In genomic region chr13:92671727-92672126, GRCm38 (mm10) we compare ENCODE assay signal across 24 mouse cellular contexts.
DNase-seq lines count a peak whose midpoint lies in the region; ATAC-seq and TF ChIP-seq lines count a peak whose summit lies in the region.
"Had no signal": no experiment of that assay in that cellular context is flagged by ENCODE, and none has a peak within 500 bp of the region (broad histone marks: within the 10 kb centered on the region; RNA-seq: fewer than 3 reads in every experiment).

No protein-coding gene starts in this region.

- no peak overlapping the region for H3K27ac ChIP-seq in midbrain, embryonic 11.5 days (ENCODE audit: low read depth, low read length)
- no peak overlapping the region for H3K27ac ChIP-seq in midbrain, postnatal 0 days (ENCODE audit: low read depth, low read length)
- H3K27ac ChIP-seq in liver, embryonic 11.5 days (ENCODE audit: low read depth, low read length): no peak overlapping the region
- H3K27ac ChIP-seq: embryonic facial prominence, embryonic 15.5 days; forebrain, embryonic 10.5 days; heart, embryonic 10.5 days; heart, embryonic 15.5 days; hindbrain, embryonic 10.5 days; hindbrain, embryonic 14.5 days had no signal

- no peaks in the 10 kb centered on the region for H3K9me3 ChIP-seq in midbrain, embryonic 11.5 days (ENCODE audit: control insufficient read depth, low read length)
- no peaks in the 10 kb centered on the region for H3K9me3 ChIP-seq in midbrain, postnatal 0 days (ENCODE audit: low read length)
- H3K9me3 ChIP-seq in liver, embryonic 11.5 days (ENCODE audit: control insufficient read depth, low read length): no peaks in the 10 kb centered on the region
- H3K9me3 ChIP-seq: embryonic facial prominence, embryonic 15.5 days; forebrain, embryonic 10.5 days; heart, embryonic 10.5 days; heart, embryonic 15.5 days; hindbrain, embryonic 10.5 days had no signal

- H3K4me3 ChIP-seq in midbrain, embryonic 11.5 days (ENCODE audit: low read depth, low read length): no peak overlapping the region
- no peak overlapping the region for H3K4me3 ChIP-seq in midbrain, postnatal 0 days (ENCODE audit: low read depth, low read length)
- no peak overlapping the region for H3K4me3 ChIP-seq in liver, embryonic 11.5 days (ENCODE audit: low read depth, low read length)
- H3K4me3 ChIP-seq: embryonic facial prominence, embryonic 15.5 days; erythroblast, embryonic 14.5 days; forebrain, embryonic 10.5 days; heart, embryonic 10.5 days; heart, embryonic 15.5 days; hindbrain, embryonic 10.5 days had no signal

- H3K9ac ChIP-seq in midbrain, embryonic 11.5 days (ENCODE audit: low read length): no peak overlapping the region
- no peak overlapping the region for H3K9ac ChIP-seq in midbrain, postnatal 0 days (replicated peaks; ENCODE audit: low read length, poor library complexity, severe bottlenecking)
- H3K9ac ChIP-seq in liver, embryonic 11.5 days (ENCODE audit: low read depth, low read length): no peak overlapping the region
- H3K9ac ChIP-seq: embryonic facial prominence, embryonic 15.5 days; heart, embryonic 15.5 days; hindbrain, embryonic 14.5 days had no signal

- H3K4me1 ChIP-seq in midbrain, embryonic 11.5 days (ENCODE audit: control insufficient read depth, insufficient read depth, low read length): no peaks in the 10 kb centered on the region
- H3K4me1 ChIP-seq in midbrain, postnatal 0 days (ENCODE audit: insufficient read depth, low read length): no peaks in the 10 kb centered on the region
- H3K4me1 ChIP-seq in liver, embryonic 11.5 days (replicated peaks; ENCODE audit: control insufficient read depth, insufficient read depth, low read length): peaks cover 19% of the 10 kb centered on the region

- peak; percentile 77 for DNase-seq in midbrain, embryonic 11.5 days (ENCODE audit: low spot score, missing footprints)
- DNase-seq in midbrain, postnatal 0 days (ENCODE audit: low spot score): no peak
- DNase-seq in CD4-positive, CD25-positive, alpha-beta regulatory T cell, adult 2 months (ENCODE audit: low read depth, low spot score): peak; percentile 27
- DNase-seq in naive thymus-derived CD4-positive, alpha-beta T cell, adult 2 months (ENCODE audit: low read depth): peak; percentile 37
- DNase-seq in liver, embryonic 11.5 days (ENCODE audit: low spot score): no peak
- no peak for DNase-seq in lung, postnatal 36 days
- DNase-seq: adrenal gland, adult 2 months; adrenal gland, postnatal 36 days; cerebellum, adult 2 months; cerebellum, postnatal 10 days; embryo, embryonic 11 days; gastrocnemius, postnatal 10 days; heart, adult 18-20 months had no signal

- H3K4me2 ChIP-seq in midbrain, embryonic 11.5 days: no peak overlapping the region
- no peak overlapping the region for H3K4me2 ChIP-seq in midbrain, postnatal 0 days (ENCODE audit: low read depth, low read length, poor library complexity, severe bottlenecking)
- H3K4me2 ChIP-seq in liver, embryonic 11.5 days: no peak overlapping the region
- H3K4me2 ChIP-seq: embryonic facial prominence, embryonic 15.5 days; heart, embryonic 15.5 days; hindbrain, embryonic 14.5 days had no signal

- H3K27me3 ChIP-seq in midbrain, embryonic 11.5 days (ENCODE audit: control insufficient read depth, insufficient read depth, low read length): no peaks in the 10 kb centered on the region
- H3K27me3 ChIP-seq in midbrain, postnatal 0 days (ENCODE audit: insufficient read depth, low read length): no peaks in the 10 kb centered on the region
- no peaks in the 10 kb centered on the region for H3K27me3 ChIP-seq in liver, embryonic 11.5 days (replicated peaks; ENCODE audit: control insufficient read depth, insufficient read depth, low read length)
- H3K27me3 ChIP-seq: CH12.LX; embryonic facial prominence, embryonic 15.5 days; heart, embryonic 15.5 days; Patski had no signal

- no peaks in the 10 kb centered on the region for H3K36me3 ChIP-seq in midbrain, embryonic 11.5 days (ENCODE audit: control insufficient read depth, insufficient read depth, low read length)
- H3K36me3 ChIP-seq in midbrain, postnatal 0 days (ENCODE audit: insufficient read depth, low read length): no peaks in the 10 kb centered on the region
- H3K36me3 ChIP-seq in liver, embryonic 11.5 days (ENCODE audit: control insufficient read depth, insufficient read depth, low read length): no peaks in the 10 kb centered on the region
- H3K36me3 ChIP-seq: embryonic facial prominence, embryonic 15.5 days; forebrain, embryonic 10.5 days; heart, embryonic 10.5 days; heart, embryonic 15.5 days; hindbrain, embryonic 10.5 days had no signal

- WGBS in midbrain, embryonic 11.5 days: 88% methylated on average over 1 of the region's 1 CpGs
- 71% methylated on average over 1 of the region's 1 CpGs for WGBS in midbrain, postnatal 0 days
- 85% methylated on average over 1 of the region's 1 CpGs for WGBS in liver, embryonic 11.5 days

- ATAC-seq in midbrain, embryonic 11.5 days (ENCODE audit: low FRiP score): no peak
- no peak for ATAC-seq in midbrain, postnatal 0 days (ENCODE audit: low FRiP score)
- ATAC-seq in activated CD4-positive, CD25-positive, alpha-beta regulatory T cell, adult 4 months: peak; percentile 53
- ATAC-seq in liver, embryonic 11.5 days (replicated peaks; ENCODE audit: low FRiP score): no peak
- ATAC-seq: forebrain, embryonic 14.5 days; Patski had no signal

- no peak for TF ChIP-seq CTCF in midbrain, postnatal 0 days (IDR thresholded peaks at IDR 0.05)

Comparison
In these comparisons a context has a peak if more than half of its experiments do, and no peak if none do; other contexts are left out.
1. DNase-seq: peak in midbrain, embryonic 11.5 days (single experiment), CD4-positive, CD25-positive, alpha-beta regulatory T cell, adult 2 months (single experiment) and naive thymus-derived CD4-positive, alpha-beta T cell, adult 2 months (single experiment); none in midbrain, postnatal 0 days (single experiment), liver, embryonic 11.5 days (single experiment) and lung, postnatal 36 days (single experiment).